Mouse (Mus musculus): ENCODE measurements around the gene Serac1.

DNA sequence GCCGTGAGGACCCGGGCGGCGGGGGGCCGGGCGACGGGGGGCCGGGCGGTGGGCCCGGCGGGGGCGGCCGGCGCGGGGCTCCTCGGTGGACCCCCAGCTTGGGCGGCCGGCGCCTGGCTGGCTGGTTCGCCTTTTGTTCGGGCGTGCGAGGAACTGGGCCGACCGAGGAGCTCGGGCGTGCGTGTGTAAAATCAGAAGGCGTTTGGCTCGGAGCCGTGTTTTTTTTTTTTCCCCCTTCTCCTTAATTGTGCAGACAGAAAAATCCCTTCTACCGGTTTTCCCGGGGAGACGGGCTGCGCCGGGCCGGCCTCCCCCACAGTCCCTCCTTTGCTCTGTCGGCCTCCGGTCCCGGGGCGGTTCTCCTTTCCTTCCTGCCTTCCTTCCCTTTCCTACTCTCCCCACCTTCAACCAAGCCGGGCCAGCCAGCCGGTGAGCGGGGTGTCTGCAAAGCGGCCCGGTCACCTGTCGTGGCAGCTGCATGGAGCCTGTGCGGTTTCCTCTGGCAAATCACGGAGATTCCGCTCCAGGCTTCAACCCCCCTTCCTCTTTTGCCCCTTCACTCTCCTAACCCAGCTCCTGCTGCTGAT, 27.6 kb upstream of the Serac1 start:
- no peak for TF ChIP-seq CTCF (IDR thresholded peaks at IDR 0.05; ENCODE audit: borderline replicate concordance, control insufficient read depth, extremely low read depth, insufficient read depth, low read length, poor library complexity)
- TF ChIP-seq POLR2A (IDR thresholded peaks at IDR 0.05; ENCODE audit: control insufficient read depth, extremely low read depth, insufficient read depth, low read length, poor library complexity), result no peak
